Mouse (Mus musculus): ENCODE measurements around the gene Tuba3a.

DNA sequence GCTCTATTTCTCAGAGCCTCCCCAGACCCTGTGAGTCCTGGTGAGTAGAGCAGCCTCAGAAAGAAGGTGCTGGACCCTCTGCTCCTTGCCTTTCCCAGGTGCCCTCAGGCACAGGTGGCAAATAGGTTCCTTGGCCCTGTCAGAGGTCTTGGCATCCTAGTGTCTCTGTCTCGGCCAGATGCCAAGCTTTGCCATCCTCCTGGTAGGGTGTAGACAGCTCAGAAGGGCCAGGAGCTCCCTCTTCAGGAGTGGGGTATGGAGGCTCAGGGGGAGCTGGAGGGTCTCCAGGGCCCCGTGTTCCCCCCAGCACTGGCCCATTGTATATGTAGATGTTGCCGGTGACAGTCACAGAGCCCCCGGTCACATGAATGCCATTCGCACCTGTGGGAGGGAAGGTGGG, 21.2 kb upstream of the Tuba3a start:
- TF ChIP-seq CTCF (conservative IDR thresholded peaks at IDR 0.05 in 1 of 2, IDR thresholded peaks at IDR 0.05 in 1 of 2; ENCODE audit: low read depth in 2 of 2, low read length in 2 of 2) (no peak), SIN3A (IDR thresholded peaks at IDR 0.05; ENCODE audit: low read length) (no peak), POLR2AphosphoS2 (IDR thresholded peaks at IDR 0.05; ENCODE audit: low read depth, low read length) (no peak), USF1 (IDR thresholded peaks at IDR 0.05; ENCODE audit: low read depth, low read length) (no peak), NRF1 (IDR thresholded peaks at IDR 0.05; ENCODE audit: low read depth, low read length) (no peak), POLR2A (IDR thresholded peaks at IDR 0.05; ENCODE audit: low read depth, low read length) (no peak)

Data from CH12.LX (cell line).